Mouse (Mus musculus): ENCODE measurements around the gene Clpb. TPM values are rescaled to one million over a fixed set of nuclear protein-coding genes. Genes with fewer than 3 reads are reported as not detected.

Clpb gene
- polyA plus RNA-seq, 1 experiment from 2014 or later: 21.3 TPM

- ATAC-seq (ENCODE audit: low read depth): no peak
These were observed 180.8 kb downstream of the Clpb start for GRCm38 (mm10) chr7:101844186-101844585.

More at GRCm38 (mm10) chr7:101844186-101844585, 180.8 kb downstream of the Clpb start:
- H3K27me3 ChIP-seq (ENCODE audit: control insufficient read depth, insufficient read depth, low read depth, low read length): peaks cover under 1% of the 10 kb centered on the region; the same call in 1 of the 2 replicates
- no peaks in the 10 kb centered on the region for H3K4me1 ChIP-seq (ENCODE audit: control insufficient read depth, low read depth, low read length)
- H3K9ac ChIP-seq (ENCODE audit: low read depth, low read length): no peak overlapping the region
- no peak overlapping the region for H3K4me2 ChIP-seq (ENCODE audit: low read depth, low read length)
- no peak overlapping the region for H3K4me3 ChIP-seq (ENCODE audit: low read depth, low read length)
- 61% methylated on average over 6 of the region's 6 CpGs for WGBS (ENCODE audit: insufficient replicate concordance)
- H3K36me3 ChIP-seq (ENCODE audit: control insufficient read depth, insufficient read depth): no peaks in the 10 kb centered on the region
- no peaks in the 10 kb centered on the region for H3K9me3 ChIP-seq (replicated peaks; ENCODE audit: control insufficient read depth, low read length)
- no peak overlapping the region for H3K27ac ChIP-seq (ENCODE audit: low read length)

Other genes with a start within 250 kb of the Clpb start
- 14.3 and 14.6 TPM in 2 replicates for gene Pde2a, start 241.9 kb upstream of the Clpb start, polyA plus RNA-seq (2015; fragmentation: Nextera tagmentation; extraction: Ambion mirVana)
- 0.30 and 0.34 TPM in 2 replicates for gene Art2b, start 78.0 kb upstream of the Clpb start, polyA plus RNA-seq (2015; fragmentation: Nextera tagmentation; extraction: Ambion mirVana)
- 0.05 TPM in 1 of 2 replicates, not detected in the other for gene Phox2a, start 154.7 kb downstream of the Clpb start, polyA plus RNA-seq (2015; fragmentation: Nextera tagmentation; extraction: Ambion mirVana)
- gene Inppl1, start 174.6 kb downstream of the Clpb start, polyA plus RNA-seq (2015; fragmentation: Nextera tagmentation; extraction: Ambion mirVana): 6.0 TPM in 2 replicates
- gene Folr2, start 193.6 kb downstream of the Clpb start, polyA plus RNA-seq (2015; fragmentation: Nextera tagmentation; extraction: Ambion mirVana): 6.1 and 6.4 TPM in 2 replicates
- gene Anapc15, start 200.1 kb downstream of the Clpb start, polyA plus RNA-seq (2015; fragmentation: Nextera tagmentation; extraction: Ambion mirVana): 36.3 and 41.6 TPM in 2 replicates
- 0.64 and 1.1 TPM in 2 replicates for gene Folr1, start 207.2 kb downstream of the Clpb start, polyA plus RNA-seq (2015; fragmentation: Nextera tagmentation; extraction: Ambion mirVana)
- 63.7 TPM in 2 replicates for gene Lamtor1, start 242.3 kb downstream of the Clpb start, polyA plus RNA-seq (2015; fragmentation: Nextera tagmentation; extraction: Ambion mirVana)
- gene Tomt, start 242.7 kb downstream of the Clpb start, polyA plus RNA-seq (2015; fragmentation: Nextera tagmentation; extraction: Ambion mirVana): 0.25 and 0.31 TPM in 2 replicates